Mouse (Mus musculus) kidney, postnatal 25 days (tissue): Measurements from ENCODE around the gene Mettl8.

ENCODE experiments used
- DNase-seq, 2 experiments: peaks; one replicate each; pipeline ENCODE4 v3.0.0; 2021; ENCODE audit warnings: mixed read lengths in 2 of 2

The Mettl8 gene

GRCm38 (mm10) chr2:70978271-70978670 is 77.1 kb downstream of the Mettl8 start:
- DNase-seq: peak; percentile 90 to 92

DNA sequence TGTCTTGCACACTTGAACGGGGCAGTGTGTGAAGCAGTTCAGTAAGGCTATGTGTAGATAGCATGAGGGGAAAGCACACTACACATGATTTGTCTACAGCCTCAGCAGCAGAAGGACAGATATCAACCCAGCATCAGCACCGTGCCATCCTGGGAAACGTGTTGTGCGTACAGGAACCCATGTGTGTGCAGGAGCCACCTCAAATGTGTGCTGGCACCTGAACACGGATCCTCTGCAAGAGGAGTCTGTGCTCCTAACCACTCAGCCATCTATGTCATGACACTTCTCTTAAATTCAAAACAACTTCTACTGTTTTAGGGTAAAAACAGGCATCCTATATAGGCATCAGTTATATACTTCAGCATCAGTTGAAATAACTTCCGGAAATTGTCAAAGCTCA is 80.6 kb downstream of the Mettl8 start:
- no peak for DNase-seq

- no peak for DNase-seq
Observed at GRCm38 (mm10) chr2:70972795-70973518, 82.4 kb downstream of the Mettl8 start.

DNA sequence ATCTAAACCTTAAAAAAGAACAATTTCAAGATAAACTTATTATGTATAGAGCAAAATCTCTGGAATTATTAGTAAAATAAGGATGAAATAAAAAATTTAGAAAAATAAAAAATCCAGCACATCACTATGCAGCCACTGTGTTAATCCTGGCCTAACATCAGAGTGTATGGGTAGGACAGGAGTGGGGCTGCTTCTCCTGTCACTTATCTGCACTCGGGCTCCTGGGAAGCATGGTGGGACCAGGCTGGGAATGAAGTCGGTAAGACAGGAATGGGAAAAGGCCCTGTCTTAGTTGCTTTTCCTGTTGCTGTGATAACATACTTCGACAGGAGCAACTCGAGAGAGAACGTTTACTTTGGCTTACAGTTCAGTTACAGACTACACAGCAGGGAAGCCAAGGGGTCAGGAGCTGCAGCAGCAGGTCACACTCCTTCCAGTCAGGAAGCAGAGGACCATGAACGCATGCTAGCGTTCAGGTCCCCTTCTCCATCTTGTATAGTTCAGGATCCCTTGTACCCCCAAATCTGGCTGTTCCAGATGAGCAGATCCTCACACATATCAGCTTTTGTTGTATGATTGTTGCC is 85.1 kb downstream of the Mettl8 start:
- no peak for DNase-seq

DNA sequence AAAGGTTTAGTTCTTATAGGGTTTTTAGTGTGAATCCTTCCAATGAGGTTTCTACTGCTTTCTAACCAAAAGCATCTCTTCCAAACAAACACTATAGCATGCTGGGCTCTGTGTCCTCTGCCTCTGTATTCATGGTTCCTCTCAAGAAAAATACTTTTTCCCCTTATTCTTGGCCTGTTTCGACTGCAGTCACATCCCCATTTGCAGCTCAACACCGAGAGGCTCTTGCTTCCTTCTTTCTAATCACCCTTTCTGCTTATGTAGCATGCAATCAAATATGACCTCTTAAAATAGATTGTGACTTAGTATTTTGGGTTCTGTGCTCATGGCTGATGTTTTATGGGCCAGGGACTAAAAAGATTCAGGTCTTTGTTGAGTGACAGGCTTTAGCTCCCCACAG is 87.1 kb downstream of the Mettl8 start:
- DNase-seq: no peak

- no peak for DNase-seq
Observed at GRCm38 (mm10) chr2:70967216-70967615, 88.2 kb downstream of the Mettl8 start.

GRCm38 (mm10) chr2:70964809-70965208 is 90.6 kb downstream of the Mettl8 start:
- DNase-seq: no peak

- DNase-seq: peak in 1 of 2 experiments; percentile 36
Observed at GRCm38 (mm10) chr2:70962921-70963320, 92.5 kb downstream of the Mettl8 start.

- DNase-seq: no peak
Observed at GRCm38 (mm10) chr2:70961086-70961941, 94.1 kb downstream of the Mettl8 start.

DNA sequence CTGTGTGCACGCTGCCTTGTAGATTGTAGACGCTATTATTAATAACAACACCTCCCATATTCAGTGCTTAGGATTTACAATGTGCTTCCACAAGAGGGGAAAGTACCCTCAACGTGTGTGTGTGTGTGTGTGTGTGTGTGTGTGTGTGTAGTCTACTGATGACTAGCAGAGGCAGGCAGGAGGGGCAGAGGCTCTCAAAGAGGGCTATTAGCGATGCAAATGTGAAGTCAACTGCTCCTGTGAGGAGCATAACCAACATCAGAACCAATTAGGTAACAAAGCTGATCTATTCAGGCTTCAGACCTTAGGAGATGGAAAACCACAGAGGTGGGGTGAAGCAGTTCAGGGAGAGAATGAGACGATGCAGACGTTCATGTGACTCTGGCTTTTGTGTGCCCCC is 95.3 kb downstream of the Mettl8 start:
- DNase-seq: no peak

DNA sequence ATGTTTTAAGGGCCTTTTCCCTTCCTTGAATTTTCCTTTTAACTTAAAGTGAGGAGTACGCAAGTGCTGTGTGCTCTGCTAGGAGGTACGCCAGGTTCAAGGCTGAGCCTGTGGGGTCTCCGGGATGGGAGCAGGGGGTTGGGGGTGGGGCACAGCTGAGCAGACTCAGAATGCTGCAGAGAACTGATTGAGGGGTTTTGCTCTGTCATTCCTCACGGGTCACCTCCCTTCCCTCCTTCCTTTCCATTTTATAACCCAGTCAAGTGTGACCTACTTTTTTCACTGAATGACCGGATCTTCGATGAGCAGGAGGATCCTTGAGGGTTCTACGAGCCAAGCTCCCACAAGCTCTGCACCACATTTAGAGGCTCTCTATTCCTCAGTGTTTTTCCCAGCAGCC is 96.0 kb downstream of the Mettl8 start:
- DNase-seq: no peak

DNA sequence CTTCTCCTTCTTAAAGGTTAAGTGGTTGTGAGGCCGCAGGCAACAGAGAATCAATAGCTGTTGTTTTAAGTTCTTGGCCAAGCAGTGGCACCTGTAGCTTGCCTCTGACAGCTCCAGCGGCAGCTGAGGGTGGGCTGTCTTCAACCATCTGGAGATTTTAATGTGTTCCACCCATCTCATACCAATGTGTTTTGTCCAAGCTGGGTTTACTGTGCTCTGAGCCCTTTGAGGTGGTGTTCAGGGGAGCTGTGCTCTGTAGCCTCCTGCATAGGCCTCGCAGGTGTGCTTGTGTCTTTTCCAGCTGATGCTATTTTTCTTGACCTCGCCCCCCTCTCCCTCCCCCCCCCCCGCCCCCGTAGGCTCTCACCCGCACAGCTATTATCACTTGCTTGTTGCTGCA is 96.8 kb downstream of the Mettl8 start:
- no peak for DNase-seq

- DNase-seq: no peak
Observed at GRCm38 (mm10) chr2:70953616-70954015, 101.8 kb downstream of the Mettl8 start.

DNA sequence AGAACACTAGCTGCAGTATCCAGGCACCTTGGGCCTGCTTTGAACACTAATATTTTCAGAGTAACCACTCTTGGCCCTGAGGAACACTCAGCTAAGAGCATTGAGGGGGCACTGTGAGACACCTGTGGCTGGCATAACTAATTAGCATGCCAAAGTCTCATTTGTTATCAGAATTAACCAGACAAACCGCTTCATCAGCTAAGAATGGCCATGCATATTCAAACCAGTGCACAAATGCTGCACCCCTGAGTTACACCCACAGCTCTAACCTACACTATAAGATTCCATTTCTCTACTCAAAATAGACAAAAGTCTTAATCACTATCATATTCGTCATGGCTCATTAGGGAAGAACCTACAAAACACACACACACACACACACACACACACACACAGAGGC is 103.4 kb downstream of the Mettl8 start:
- no peak for DNase-seq

GRCm38 (mm10) chr2:70944511-70945305 is 110.7 kb downstream of the Mettl8 start:
- peak; percentile 8 to 57 for DNase-seq

DNA sequence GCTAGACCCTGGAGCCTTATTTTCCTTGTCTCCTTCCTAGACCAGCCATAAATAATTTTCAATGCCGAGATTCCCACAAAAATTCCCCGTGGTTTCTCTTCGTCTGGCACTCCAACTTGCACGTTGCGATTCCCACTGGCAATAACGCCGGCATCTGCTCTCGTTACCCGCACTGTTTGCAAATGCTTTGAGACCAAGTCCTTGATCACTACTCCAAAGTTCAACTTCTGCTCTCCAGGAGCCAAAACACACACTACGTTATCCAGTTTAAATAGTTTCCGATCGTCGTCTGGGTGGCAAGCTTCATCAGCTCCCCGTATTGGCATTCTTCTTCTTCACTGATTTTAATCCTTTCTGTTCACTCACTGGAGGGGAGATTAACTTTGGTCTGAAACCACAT is 114.6 kb downstream of the Mettl8 start:
- peak; percentile 44 to 61 for DNase-seq

GRCm38 (mm10) chr2:70938844-70939494 is 116.4 kb downstream of the Mettl8 start:
- DNase-seq: no peak

DNA sequence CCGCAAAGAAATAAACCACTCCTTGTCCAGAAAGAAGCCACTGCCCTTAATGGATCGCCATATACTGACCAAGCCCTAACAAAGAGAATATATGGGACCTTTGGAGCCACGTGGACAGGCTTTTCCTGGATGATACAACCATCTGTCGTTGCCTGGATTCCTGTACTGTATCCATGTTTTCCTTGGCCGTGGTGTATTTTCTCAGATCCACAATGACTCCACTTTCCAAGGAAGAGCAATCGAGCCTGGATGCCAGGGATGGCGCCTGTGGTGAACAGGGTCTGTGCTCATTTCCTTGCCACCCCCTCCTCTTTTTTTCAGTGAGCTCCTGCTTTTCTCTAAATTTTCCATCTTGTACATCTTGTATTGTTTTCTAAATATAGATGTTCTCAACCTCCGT is 120.6 kb downstream of the Mettl8 start:
- no peak for DNase-seq

GRCm38 (mm10) chr2:70933516-70933915 is 121.9 kb downstream of the Mettl8 start:
- no peak for DNase-seq

DNA sequence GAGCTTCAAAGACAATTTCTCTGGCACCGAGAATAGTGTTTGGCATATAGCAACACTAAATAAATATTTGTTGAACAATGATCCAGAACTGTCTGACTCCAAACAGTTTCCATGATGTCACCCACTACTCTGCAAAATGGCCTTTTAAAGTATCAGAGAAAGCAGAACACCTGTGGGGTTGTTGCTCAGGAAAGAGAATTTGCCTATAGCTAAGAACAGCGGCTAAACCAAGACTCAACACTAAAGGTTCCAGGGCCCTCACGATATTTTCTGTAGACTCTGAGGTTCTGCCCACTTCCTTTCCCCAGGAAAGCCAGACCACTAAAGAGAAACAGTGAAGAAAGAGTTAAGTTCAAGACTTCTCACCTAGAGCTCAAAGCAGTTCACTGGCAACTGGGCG is 122.4 kb downstream of the Mettl8 start:
- DNase-seq: no peak

GRCm38 (mm10) chr2:70930631-70931288 is 124.6 kb downstream of the Mettl8 start:
- DNase-seq: peak; percentile 25 to 59

- no peak for DNase-seq
Observed at GRCm38 (mm10) chr2:70929714-70930113, 125.7 kb downstream of the Mettl8 start.
